Mouse (Mus musculus): ENCODE measurements around the gene Duox2.

GRCm38 (mm10) chr2:122301081-122301920 lies 3.1 kb upstream of the Duox2 start:
- TF ChIP-seq CTCF (IDR thresholded peaks at IDR 0.05; ENCODE audit: low read depth, low read length) (no peak), GATA1 (IDR thresholded peaks at IDR 0.05; ENCODE audit: borderline replicate concordance, low read length) (no peak)
